Mouse (Mus musculus) lung, postnatal 0 days (tissue): ENCODE measurements around the gene Zfp964.

Experiments
- CTCF ChIP-seq: IDR thresholded peaks from 2 replicates; pipeline ENCODE4 v1.5.1; 2016; ENCODE audit warnings: antibody characterized with exemption, mild to moderate bottlenecking
- EP300 ChIP-seq: IDR thresholded peaks from 2 replicates; pipeline ENCODE4 v1.6.1; 2016; ENCODE audit warnings: antibody characterized with exemption, mild to moderate bottlenecking, control low read depth

DNA sequence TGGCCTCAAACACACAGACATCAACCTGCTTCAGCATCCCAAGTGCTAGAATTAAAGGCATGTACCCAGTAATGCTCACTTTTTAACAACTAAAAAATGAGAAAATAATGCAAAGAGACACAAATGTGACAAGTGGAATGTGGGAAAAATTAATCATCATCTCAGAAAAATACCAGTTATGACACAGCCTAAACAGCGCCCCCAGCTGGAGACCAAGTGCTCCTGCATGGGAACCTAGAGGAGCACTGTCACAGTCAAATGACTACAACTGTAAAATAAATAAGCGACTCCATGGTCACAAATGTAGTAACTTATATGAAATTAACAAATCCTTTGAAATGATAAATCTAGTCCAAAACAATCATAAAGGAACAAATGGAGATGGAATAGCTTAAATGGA, 39.6 kb upstream of the Zfp964 start:
- TF ChIP-seq CTCF (peak; percentile 55), EP300 (no peak)
